Mouse (Mus musculus) layer of hippocampus, postnatal 25 days (tissue): ENCODE measurements at regions not wholly inside any gene's neighbourhood (a gene's known extent, or its start where the extent isn't known, plus 50 kb on each side); places are given as distances from the start of the nearest gene placed in this dataset.

Source experiments
- DNase-seq, 2 experiments: peaks; one replicate each; pipeline ENCODE4 v3.0.0; 2022; ENCODE audit warnings: mixed read lengths in 2 of 2, low spot score in 1 of 2; ENCODE audit errors: extremely low spot score in 1 of 2

DNA sequence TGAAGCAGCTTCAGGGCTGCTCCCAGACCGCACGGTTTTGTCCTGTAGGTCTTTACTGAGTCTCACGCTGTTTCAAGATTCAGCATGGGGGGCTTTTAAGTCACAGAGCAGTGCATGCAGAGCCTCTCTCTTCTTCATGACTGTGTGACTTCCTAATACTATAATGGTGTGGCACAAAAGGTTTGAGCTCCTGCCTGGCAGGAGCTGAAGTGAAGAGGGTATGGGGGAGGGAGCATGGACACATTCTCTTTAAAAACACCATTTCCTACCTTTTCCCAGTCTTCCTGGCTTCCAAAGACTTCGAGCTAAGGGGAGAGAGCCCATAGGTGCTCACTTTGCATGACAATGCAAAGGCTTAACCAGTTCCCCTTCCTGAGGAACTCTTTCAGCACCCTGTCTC lies 934.9 kb upstream of the Gm5150 start:
- no peak for DNase-seq

DNA sequence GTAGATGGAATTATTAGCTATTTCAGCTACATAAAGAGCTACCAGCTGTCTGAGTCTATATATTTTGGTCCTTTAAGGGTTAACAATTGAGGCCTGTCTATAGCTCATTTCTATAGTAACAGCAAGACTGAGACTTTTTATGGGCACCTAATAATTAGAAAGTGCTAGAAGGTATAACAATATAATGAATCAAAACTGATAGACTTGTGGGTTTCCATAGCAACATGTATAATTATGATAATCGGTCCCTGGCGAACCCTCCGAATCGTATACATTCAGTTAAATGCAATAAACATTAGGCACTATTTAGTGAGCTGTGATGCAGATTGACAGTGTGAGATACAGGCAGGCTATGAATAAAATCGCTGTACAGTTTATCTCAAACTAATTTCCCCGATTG lies 933.3 kb upstream of the Gm5150 start:
- no peak for DNase-seq

DNA sequence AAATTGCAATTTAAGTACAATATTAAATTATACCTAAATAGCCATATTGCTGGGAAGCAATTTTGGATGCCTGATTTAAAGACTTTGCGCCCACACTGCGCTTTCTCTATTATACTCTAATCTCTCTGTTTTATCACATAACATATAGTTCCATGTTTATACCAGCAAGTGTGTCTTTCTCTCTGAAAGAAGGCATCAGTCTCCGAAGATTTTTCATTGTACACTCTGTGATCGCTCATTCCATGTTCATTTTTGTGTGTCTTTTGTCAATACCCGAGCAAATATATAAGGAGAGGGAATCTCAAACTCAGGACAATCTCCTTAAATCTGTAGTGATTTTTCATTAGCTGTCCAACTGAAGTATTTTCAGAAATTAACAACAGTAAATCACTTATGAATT lies 932.9 kb upstream of the Gm5150 start:
- no peak for DNase-seq

DNA sequence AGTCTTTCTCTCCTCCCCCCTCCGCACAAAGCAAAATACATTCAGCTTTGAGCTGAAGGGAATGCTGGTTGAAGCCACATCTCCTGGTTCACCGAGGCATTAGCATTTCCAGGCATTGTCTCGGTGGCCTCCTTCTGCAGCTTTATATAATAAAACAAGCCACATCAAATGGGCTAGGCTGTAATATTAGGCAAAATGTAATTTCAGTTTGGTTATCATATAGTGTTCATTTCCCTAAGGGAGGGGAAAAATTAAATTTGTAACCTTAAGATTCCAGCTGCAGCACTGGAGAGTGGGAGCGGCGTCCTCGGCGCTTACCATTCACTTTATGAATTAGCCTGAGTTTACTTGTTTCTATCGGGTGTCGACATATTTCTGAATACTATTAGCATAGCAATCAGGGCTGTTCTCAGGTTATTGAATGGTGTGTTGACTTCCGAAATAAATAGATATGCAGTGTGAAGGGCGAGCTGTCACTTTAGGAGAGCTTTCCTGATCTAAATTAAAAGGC lies 932.3 kb upstream of the Gm5150 start:
- no peak for DNase-seq

DNA sequence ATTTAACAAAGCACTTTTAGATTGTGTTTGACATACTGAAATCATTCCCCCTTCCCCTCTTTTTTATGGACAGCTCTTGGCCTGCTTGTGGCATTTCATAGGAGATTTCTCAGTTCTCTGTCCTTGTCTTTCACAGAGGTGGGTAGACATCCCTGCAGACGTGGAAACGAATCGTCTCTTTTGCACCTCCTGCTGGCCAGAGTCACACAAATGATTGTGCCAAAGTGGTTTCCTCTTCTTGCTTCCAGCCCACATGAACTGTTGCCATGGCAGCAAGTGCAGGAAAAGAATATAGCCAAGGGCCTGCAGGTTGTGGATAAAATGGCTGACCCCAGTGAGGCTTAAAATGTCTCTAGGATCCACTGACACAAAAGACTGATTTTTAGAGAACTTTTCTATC lies 924.1 kb upstream of the Gm5150 start:
- DNase-seq = peak in 1 of 2 experiments; percentile 18

DNA sequence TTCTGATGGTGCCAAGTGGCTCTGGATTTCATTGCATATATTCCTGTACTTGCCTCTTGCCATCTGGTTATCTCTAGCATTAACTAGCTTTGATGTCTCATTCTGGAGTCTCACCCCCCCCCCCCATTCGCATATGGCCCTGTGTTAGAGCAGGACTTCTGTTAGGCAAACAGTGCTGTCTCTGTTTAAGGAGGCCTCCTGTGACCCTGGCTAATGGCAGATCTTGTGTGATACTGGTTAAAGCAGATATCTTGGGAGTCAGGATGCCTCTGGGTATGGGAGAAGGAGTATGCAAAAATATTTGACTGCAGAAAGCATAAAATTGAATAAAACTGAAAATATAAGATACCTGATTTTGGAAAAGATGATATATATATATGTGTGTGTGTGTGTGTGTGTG lies 923.6 kb upstream of the Gm5150 start:
- no peak for DNase-seq

DNA sequence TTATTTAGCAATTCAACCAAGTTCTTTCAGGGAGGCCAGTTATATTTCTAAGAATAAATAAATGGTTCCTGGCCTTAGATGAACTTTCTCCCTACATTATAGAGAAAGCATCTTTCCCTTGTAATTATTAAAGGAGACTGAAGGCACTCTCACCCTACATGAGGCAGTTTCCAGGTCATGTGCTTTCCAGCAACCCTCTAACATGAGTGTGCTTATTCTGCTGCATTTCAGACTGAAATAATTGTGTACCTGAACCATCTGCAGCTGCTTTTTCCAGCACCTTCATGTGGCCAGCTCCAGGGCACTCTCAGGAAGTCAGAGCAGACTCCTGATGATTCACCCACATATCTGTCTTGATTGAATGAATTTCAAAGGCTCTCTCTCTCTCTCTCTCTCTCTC lies 917.8 kb upstream of the Gm5150 start:
- DNase-seq = no peak

DNA sequence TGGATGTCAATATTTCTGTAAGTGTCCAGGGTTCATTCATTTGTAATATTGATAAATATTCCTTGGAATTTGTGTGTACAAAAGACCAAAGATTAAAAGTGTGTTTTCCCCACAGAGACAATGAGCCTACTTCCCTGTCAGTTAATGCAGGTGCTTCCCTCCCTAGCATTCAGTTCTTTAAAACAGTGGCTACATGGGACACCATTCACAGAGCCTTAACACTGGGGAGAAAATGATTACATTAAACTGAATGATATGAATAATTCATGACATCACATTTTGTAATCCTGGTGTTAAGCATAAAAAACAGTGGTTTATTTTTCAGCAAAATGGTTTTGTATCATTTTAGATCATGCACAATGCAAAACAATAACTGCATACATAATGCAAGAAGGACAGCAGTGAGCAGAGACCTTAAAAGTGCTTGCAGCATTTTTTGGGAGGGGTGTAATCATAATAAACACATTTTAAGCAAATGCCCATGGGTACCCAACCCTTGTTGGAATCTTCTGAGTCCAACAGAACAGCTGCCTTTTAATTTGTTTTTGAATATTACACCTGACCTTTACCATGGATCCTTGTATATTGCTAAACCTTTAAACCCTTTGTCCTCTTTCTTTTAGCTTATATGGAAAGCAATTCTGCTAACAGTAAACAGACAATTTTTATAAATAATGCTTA lies 917.1 kb upstream of the Gm5150 start:
- no peak for DNase-seq

DNA sequence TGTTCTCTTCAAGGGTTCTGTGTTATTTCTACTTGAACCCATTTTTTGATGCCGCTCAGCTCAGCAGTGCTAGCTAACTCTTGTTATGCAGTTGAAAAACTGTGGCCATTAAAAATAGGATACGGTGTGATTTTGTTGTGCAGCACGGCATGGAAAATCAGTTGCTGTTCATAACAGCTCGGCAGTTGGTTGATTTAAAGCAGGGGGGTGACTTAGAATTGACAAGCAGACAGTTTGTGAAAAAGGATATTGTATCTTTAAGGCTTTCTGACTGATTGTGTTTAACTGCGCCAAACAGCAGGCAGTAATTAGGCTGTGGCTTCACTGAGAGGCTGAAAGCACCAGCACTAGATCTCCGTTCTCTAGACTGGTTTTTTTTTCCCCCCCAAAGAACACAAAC lies 915.1 kb upstream of the Gm5150 start:
- no peak for DNase-seq

DNA sequence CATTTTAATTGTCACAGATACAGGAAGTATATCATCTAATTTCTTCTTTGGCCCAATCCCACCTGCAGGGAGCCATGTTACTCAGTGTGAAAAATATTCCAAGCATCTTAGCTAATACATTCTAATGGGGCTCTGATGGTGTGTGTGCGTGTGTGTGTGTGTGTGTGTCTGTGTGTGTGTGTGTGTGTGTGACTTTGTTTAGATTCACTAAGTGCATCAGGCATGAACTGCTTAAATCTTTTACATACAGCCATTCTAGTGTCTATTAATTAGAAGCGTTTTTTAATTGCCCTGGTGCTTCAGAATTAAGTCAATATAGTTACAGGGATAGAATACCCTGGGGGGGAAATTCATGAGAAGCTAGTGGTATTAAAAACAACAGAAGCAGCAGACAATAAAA lies 912.1 kb upstream of the Gm5150 start:
- no peak for DNase-seq

DNA sequence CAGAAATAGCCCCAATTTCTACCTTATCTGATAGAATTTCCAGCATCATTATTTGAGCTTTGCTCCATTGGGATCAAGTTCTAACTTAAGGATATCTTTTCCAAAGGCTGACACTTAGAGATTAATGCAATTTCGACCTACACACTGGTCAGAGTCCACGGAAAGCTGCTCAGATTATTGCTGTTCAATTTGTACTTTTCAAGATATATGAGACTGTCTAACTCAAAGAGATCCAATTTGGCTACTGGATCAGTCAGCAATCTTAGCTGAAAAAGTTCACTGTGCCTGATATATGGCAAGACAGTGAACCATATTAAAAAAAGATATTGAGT lies 909.8 kb upstream of the Gm5150 start:
- DNase-seq = no peak

DNA sequence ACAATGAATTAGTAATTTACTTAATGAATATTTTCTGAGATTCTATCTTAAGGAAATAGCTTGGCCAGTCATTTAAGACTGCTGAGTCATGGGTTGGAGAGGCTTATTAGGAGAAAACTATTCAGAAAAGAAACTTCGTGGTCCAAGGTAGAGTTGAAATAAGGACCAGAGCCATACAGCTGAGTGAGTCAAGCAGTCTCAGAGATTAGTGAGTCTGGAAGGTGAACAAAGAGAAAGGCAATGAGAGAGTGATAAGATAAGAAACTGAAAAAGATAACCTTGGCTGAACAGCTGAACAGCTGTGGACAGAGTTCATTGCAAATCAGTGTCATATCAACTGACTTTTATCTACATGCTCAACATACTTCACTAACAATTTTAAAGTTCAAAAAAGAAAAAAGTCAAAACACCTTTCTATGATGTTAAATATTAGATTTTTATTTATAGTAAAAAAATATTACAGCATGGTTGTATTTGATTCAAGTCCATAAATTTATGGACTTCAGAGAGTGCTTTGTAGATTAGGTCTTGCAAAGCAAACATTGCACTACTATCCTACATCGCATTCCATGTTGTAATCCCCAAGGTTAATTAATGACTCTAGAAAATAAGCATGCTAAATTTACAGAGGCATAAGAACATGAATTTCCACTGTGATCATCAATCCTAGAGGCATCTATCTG lies 909.3 kb upstream of the Gm5150 start:
- no peak for DNase-seq

DNA sequence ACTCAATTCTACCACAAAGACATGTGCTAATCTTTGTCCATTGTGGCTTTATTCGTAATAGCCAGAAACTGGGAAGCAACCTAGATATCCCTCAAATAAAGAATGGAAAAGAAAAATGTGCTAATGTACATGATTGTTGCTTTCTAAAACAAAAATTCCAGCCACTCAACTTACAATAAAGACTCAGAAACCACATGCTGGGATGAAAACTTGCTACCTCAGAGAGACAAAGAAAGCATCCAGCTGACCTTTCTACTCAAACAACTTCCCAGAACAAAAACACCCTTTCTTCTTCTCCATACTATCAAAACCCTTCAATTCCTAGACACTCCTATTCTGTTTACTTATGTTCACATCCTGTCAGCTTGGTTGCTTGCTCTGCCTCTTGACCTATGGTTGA lies 881.9 kb upstream of the Gm5150 start:
- no peak for DNase-seq

DNA sequence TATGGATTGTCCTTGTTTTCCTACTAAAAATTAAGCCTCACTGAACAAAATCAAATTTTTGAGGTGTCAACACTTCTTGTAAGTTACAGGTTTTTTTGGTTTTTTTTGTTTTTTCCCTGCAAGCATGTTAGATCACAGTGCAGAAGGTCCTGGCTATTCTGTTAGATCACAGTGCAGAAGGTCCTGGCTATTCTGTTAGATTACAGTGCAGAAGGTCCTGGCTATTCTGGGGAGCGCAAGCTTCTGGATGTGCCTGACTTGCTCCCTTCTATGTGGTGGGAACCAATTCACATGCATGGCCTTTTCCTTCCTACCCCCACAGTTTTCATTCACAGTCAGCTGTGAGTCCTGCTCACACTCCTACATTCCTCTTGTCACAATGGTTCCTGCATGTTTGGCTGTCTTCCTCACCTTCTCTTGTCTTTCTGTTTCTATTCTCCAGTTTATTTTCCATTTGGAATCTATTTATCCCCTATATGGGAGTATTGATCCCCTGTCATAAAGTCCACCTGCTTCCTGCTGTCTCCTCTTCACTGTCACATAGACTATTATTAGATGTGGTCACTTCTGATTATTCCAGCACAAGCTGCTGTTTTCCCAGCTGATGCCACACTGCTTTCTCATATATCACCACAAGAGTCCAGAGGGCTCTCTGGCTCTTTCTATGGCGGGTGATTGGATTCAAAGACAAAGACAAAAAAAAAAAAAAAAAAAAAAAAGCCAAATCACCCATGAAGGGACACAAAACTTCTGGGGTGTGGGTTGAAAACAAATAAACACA lies 866.3 kb upstream of the Gm5150 start:
- no peak for DNase-seq

DNA sequence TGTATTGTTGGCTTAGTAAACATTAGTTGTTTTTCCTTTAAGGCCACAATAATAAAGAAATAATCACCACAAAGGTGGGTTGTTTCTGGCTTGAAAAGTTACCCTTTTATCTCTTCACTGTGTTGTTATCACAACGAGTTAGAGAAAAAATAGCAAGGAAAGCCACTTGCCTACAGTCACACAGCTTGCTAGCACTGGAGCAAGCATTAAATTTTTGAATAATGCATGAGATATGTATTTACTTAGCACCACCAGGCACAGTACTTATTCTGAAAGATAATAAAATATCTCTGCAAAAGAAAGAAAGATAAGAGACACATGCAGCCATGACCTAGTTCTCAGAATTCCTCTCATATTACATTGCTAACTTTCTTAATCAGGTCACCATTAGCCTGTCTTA lies 853.8 kb upstream of the Gm5150 start:
- DNase-seq = no peak

DNA sequence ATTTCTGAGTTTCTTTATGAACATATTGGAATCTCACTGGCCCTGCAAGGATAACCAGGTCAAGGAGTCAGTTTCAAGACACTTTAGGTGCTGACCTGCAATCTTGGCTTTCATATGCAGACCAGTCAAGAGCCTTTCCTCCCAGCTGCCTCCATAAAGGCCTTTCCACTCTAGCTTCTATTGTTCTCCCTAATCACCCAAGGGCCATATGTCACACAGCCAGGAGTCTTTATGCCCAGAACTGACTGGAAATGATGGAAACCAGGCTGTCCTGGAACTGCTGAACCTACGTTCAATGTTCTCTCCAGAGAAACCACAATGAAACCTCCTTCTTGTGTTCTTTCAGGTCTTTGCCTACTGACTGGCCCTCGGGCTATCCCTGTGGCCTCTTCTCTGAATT lies 852.7 kb upstream of the Gm5150 start:
- no peak for DNase-seq

DNA sequence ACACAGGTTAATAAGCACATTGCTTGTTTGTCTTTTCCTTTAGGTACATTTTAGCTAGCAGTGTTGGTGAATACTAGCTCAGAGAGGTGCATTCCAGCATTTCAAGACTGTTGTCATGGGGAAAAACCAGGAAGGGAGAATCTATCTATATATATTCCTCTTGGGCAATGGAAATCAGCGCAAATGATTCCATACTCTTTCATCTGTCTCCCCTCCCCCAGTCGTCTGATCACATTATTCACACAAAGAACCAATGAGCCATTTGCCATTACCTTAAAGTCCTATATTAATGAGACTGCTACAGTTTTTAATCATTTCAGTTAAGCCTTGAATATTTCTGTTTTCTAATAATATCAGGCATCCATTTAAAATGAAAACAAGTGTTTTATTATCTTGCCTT lies 849.0 kb upstream of the Gm5150 start:
- DNase-seq = no peak

DNA sequence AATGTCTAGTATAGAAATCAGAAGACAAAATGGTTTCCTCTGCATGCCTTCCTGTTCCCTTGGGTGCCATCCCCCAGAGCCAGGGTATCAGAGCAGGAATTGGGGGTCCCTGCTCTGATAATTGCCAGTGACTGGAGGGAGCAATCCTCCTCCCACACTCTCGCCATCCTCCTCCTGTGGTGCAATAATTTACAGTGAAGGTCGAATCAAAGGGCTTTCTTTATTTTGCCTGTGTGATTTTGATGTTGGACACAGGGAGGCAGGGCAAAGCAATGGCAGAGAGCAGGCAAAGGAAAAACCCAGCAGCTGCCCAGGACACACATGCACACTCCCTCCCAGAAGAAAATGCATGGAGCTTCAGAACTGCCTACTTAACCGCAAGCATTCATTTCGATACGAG lies 847.8 kb upstream of the Gm5150 start:
- DNase-seq = no peak

DNA sequence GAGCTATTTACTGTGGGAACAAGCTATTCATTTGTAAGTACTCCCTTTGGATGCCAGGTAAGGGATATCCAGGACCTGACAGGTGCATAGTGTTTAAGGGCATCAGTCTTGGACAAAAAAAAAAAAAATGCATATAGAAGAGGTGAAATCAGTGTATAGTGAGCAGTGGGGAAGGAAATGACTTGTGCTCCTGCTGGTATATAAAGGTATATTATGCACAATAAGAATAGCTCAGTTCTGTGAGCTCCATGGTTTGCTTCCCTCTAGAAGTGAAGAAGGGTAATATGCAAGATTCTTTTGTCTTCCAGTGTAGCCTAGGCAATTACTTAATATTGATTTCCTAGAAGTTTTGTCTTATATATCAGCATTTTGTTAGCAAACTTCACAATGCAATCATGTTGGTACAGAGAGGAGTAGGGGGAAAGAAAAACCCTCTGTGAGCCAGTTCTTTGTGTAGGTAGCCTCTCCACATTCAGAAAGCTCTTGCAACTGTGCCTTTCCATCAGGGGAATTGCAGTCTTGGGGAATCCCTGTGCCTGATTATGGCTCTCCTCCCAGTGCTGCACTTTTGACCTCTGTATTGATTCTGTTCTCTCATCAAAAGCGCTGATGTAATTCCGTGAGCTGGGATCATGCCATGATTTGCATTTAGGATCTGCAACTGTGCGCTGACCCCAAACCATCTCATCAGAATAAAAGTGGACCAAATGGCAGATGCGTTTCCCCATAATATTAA lies 840.7 kb upstream of the Gm5150 start:
- DNase-seq = no peak

DNA sequence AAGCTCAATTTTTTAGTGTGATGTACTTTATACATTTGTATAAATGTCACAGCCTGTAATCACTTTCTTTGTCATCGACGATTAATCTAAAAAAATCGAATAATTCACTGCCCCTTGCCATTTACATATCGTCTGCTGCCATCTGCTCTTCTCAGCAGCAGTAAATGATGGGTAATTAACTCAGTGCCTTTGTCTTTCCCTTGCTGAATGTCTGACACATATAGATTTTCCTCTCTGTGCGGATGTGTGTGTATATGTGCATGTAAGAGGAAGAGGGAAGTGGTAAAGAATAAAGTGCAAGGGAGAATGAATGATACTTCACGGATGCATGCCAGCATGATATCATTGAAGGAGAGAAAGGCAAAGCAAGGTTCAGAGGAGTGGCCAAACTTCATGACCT lies 814.3 kb upstream of the Gm5150 start:
- no peak for DNase-seq
